Mouse (Mus musculus) myocyte (in vitro differentiated cells): Measurements from ENCODE around the gene G0s2. TPM values are rescaled to one million over a fixed set of nuclear protein-coding genes. Genes with fewer than 3 reads are reported as not detected.
A peak's percentile ranks its signal among the peaks of the same experiment; 100 is the strongest.

Source experiments
- H3K27me3 ChIP-seq: one replicate; pipeline ENCODE4 v1.6.1; 2011; ENCODE audit not compliant: control insufficient read depth, insufficient read depth, insufficient read length
- H3K36me3 ChIP-seq: one replicate; pipeline ENCODE4 v1.6.1; 2011; ENCODE audit not compliant: control insufficient read depth, insufficient read depth
- H3K4me2 ChIP-seq: one replicate; pipeline ENCODE4 v1.6.1; 2011; ENCODE audit warnings: low read depth, control low read depth
- H3K4me3 ChIP-seq: one replicate; pipeline ENCODE4 v1.5.1; 2011; ENCODE audit warnings: mild to moderate bottlenecking, control low read depth, moderate library complexity
- H3K79me2 ChIP-seq: one replicate; pipeline ENCODE4 v1.6.1; 2011; ENCODE audit not compliant: control insufficient read depth, insufficient read depth
- H3ac ChIP-seq: one replicate; pipeline ENCODE4 v1.6.1; 2011; ENCODE audit not compliant: control insufficient read depth, insufficient read length
- CEBPB ChIP-seq: IDR thresholded peaks from 2 replicates; pipeline ENCODE4 v1.6.1; 2011; ENCODE audit warnings: mild to moderate bottlenecking, moderate library complexity; ENCODE audit not compliant: poor library complexity, insufficient read depth, severe bottlenecking
- E2F4 ChIP-seq: IDR thresholded peaks from one replicate; pipeline ENCODE4 v1.6.1; 2011; ENCODE audit warnings: mild to moderate bottlenecking, control low read depth, moderate library complexity; ENCODE audit not compliant: insufficient read depth
- MAX ChIP-seq: IDR thresholded peaks from one replicate; pipeline ENCODE4 v1.6.1; 2011; ENCODE audit warnings: low read depth, mild to moderate bottlenecking, control low read depth
- MYOD1 ChIP-seq, 3 experiments: IDR thresholded peaks; one replicate each; pipeline ENCODE4 v1.6.1; 2011; ENCODE audit warnings: control low read depth in 2 of 3, low read depth in 2 of 3, mild to moderate bottlenecking in 2 of 3, moderate library complexity in 1 of 3; ENCODE audit not compliant: insufficient read length in 2 of 3, control insufficient read depth in 1 of 3
- MYOG ChIP-seq, 3 experiments: IDR thresholded peaks; one replicate each; pipeline ENCODE4 v1.6.1; 2011; ENCODE audit warnings: control low read depth in 2 of 3, low read depth in 2 of 3, mild to moderate bottlenecking in 2 of 3; ENCODE audit not compliant: insufficient read length in 2 of 3, control insufficient read depth in 1 of 3, insufficient read depth in 1 of 3
- POLR2A ChIP-seq: IDR thresholded peaks from one replicate; pipeline ENCODE4 v1.6.1; 2011; ENCODE audit warnings: low read depth, mild to moderate bottlenecking, control low read depth, moderate library complexity; ENCODE audit not compliant: insufficient read length
- POLR2AphosphoS2 ChIP-seq: IDR thresholded peaks from one replicate; pipeline ENCODE4 v1.6.1; 2011; ENCODE audit warnings: low read depth, control low read depth; ENCODE audit not compliant: insufficient read length
- REST ChIP-seq: IDR thresholded peaks from one replicate; pipeline ENCODE4 v1.6.1; 2011; ENCODE audit warnings: mild to moderate bottlenecking, control low read depth, moderate library complexity; ENCODE audit not compliant: insufficient read depth, insufficient read length
- SRF ChIP-seq: IDR thresholded peaks from one replicate; pipeline ENCODE4 v1.6.1; 2011; ENCODE audit warnings: low read depth; ENCODE audit not compliant: control insufficient read depth, insufficient read length
- TCF12 ChIP-seq: IDR thresholded peaks from one replicate; pipeline ENCODE4 v1.6.1; 2011; ENCODE audit warnings: mild to moderate bottlenecking, control low read depth; ENCODE audit not compliant: poor library complexity, insufficient read depth, severe bottlenecking
- TCF3 ChIP-seq: IDR thresholded peaks from one replicate; pipeline ENCODE4 v1.6.1; 2011; ENCODE audit warnings: low read depth, control low read depth; ENCODE audit not compliant: insufficient read length
- USF1 ChIP-seq: IDR thresholded peaks from one replicate; pipeline ENCODE4 v1.6.1; 2011; ENCODE audit warnings: low read depth, mild to moderate bottlenecking, control low read depth, moderate library complexity
- polyA plus RNA-seq: library from polyadenylated mRNA; unstranded; fragments of >200 nt; fragmentation: generic; extraction: Trizol; gene quantifications from one replicate; pipeline ENCODE4 v1.2.1, GENCODE M21; 2012; ENCODE audit warnings: missing spikeins

Gene G0s2
- polyA plus RNA-seq, 1 experiment, result 206 TPM

DNA sequence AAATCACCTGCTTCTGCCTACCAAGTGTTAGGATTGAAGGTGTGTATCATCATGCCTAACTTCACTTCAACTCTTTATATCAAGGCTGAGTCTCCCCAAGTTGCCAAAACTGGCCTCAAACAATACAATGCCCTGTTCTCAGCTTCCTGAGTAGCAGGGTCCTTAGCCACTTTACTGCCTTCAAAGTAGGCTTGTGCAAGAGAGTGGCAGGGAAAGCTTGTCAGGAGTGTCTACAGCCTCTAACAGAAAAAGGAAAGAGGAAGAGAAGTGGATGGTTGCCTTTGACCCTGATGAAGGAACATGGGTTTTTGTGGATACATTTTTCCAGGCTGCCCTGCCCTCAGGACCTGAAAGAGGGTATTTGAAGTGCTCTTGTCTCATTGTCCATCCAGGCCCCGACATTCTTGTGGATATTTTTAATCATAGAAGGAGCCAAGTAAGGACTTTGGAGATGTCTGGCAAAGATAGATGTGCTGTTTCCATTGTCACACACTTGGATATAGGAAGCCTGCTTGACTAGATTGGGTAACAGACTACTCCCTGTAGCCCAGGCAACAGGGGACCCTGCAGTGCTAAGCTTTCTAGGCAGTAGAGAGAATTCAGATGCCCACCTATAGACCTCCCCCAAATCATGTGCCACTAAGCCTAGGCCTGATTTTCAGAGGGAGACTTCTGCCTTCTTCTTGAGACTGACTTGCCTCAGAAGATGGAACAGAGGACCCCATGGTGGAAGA is 36.9 kb upstream of the G0s2 start:
- H3K79me2 ChIP-seq, result no peaks in the 10 kb centered on the region
- H3K36me3 ChIP-seq, result no peaks in the 10 kb centered on the region
- H3K27me3 ChIP-seq, result no peaks in the 10 kb centered on the region
- no peak overlapping the region for H3ac ChIP-seq
- no peak overlapping the region for H3K4me3 ChIP-seq
- TF ChIP-seq POLR2A, result no peak
- no peak for TF ChIP-seq TCF12
- TF ChIP-seq MYOD1 (IDR thresholded peaks at IDR 0.05; ENCODE audit: control insufficient read depth in 1 of 3, insufficient read length in 2 of 3, low read depth in 2 of 3), result no peak
- TF ChIP-seq REST, result no peak
- no peak for TF ChIP-seq MYOG (IDR thresholded peaks at IDR 0.05; ENCODE audit: control insufficient read depth in 1 of 3, insufficient read depth in 1 of 3, insufficient read length in 2 of 3, low read depth in 2 of 3)
- TF ChIP-seq SRF, result no peak
- no peak for TF ChIP-seq POLR2AphosphoS2
- TF ChIP-seq CEBPB, result no peak
- TF ChIP-seq USF1, result no peak
- no peak for TF ChIP-seq E2F4
- no peak for TF ChIP-seq TCF3
- no peak for TF ChIP-seq MAX
- H3K4me2 ChIP-seq, result no peak overlapping the region

DNA sequence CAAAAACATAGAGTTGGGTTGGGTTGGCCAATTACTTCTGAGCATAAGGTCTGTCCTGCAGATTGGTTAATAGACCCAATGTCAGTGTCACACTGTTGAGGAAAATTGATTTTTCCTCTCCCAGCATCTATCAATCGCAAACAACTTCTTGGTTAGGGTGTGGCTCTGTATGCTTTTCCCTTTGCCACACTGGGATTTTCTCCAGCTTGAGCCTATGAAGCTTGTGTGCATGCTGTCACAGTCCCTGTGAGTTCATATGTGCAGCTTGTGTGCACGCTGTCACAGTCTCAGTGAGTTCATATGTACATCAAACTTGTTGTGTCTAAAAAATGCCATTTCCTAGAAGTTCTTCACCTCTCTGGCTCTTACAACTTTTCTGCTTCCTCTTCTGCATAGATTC is 33.8 kb upstream of the G0s2 start:
- H3K36me3 ChIP-seq, result no peaks in the 10 kb centered on the region
- H3K4me2 ChIP-seq, result no peak overlapping the region
- no peak overlapping the region for H3ac ChIP-seq
- no peaks in the 10 kb centered on the region for H3K79me2 ChIP-seq
- TF ChIP-seq TCF12, result no peak
- no peak for TF ChIP-seq USF1
- no peak for TF ChIP-seq REST
- no peak for TF ChIP-seq CEBPB
- no peak for TF ChIP-seq MYOD1 (IDR thresholded peaks at IDR 0.05; ENCODE audit: control insufficient read depth in 1 of 3, insufficient read length in 2 of 3, low read depth in 2 of 3)
- no peak for TF ChIP-seq SRF
- no peak for TF ChIP-seq MAX
- TF ChIP-seq POLR2AphosphoS2, result no peak
- no peak for TF ChIP-seq MYOG (IDR thresholded peaks at IDR 0.05; ENCODE audit: control insufficient read depth in 1 of 3, insufficient read depth in 1 of 3, insufficient read length in 2 of 3, low read depth in 2 of 3)
- TF ChIP-seq E2F4, result no peak
- no peak for TF ChIP-seq TCF3
- TF ChIP-seq POLR2A, result no peak
- H3K27me3 ChIP-seq, result no peaks in the 10 kb centered on the region
- no peak overlapping the region for H3K4me3 ChIP-seq

DNA sequence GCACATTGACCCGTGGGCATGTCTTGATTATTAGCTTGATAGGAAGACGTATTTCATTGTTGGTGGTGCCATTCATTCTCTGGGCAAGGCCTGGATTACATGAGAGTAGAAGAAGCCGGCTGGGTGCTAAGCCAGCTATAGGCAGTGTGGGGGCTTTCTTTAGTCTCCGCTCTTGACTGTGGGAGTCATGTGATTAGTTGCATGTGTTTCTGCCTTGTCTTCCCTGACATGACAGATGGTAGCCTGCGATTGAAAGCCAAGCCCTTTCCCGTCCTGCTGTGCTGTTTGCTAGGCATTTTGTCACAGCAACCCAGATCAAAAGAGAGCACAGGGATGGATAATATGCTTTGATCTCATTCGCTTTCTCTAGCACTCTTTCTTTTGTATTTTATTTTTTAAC is 32.4 kb upstream of the G0s2 start:
- H3K27me3 ChIP-seq, result no peaks in the 10 kb centered on the region
- TF ChIP-seq REST, result no peak
- no peak for TF ChIP-seq TCF3
- no peak for TF ChIP-seq CEBPB
- no peak for TF ChIP-seq SRF
- no peak for TF ChIP-seq POLR2AphosphoS2
- H3K4me3 ChIP-seq, result no peak overlapping the region
- no peak overlapping the region for H3K4me2 ChIP-seq
- no peaks in the 10 kb centered on the region for H3K36me3 ChIP-seq
- no peak overlapping the region for H3ac ChIP-seq
- H3K79me2 ChIP-seq, result no peaks in the 10 kb centered on the region

DNA sequence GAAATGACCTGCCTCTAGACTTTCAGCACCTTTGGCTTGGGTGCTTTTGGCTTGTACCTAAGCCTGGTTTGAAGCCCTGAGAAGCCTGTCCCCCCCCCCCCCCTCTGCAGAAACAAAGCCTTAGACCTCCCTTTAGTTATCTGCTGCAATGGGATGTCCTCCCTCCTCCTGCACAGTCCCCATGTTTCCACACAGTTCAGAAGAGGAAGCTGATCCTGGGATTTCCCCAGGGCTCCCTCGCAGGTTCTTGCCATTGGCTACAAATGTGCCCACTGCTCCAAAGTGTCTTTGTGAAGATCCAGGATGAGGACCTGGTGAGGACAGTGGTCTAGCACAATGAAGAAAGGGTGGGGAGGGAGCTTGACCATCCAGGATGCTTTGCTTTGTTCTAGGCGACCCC is 30.1 kb upstream of the G0s2 start:
- H3K4me2 ChIP-seq, result no peak overlapping the region
- no peak for TF ChIP-seq POLR2AphosphoS2
- no peak for TF ChIP-seq MYOG (IDR thresholded peaks at IDR 0.05; ENCODE audit: control insufficient read depth in 1 of 3, insufficient read depth in 1 of 3, insufficient read length in 2 of 3, low read depth in 2 of 3)
- TF ChIP-seq CEBPB, result no peak
- no peak for TF ChIP-seq REST
- no peak for TF ChIP-seq MYOD1 (IDR thresholded peaks at IDR 0.05; ENCODE audit: control insufficient read depth in 1 of 3, insufficient read length in 2 of 3, low read depth in 2 of 3)
- TF ChIP-seq E2F4, result no peak
- TF ChIP-seq USF1, result no peak
- TF ChIP-seq POLR2A, result no peak
- no peaks in the 10 kb centered on the region for H3K36me3 ChIP-seq
- no peaks in the 10 kb centered on the region for H3K27me3 ChIP-seq
- no peak overlapping the region for H3ac ChIP-seq
- no peaks in the 10 kb centered on the region for H3K79me2 ChIP-seq
- no peak overlapping the region for H3K4me3 ChIP-seq

DNA sequence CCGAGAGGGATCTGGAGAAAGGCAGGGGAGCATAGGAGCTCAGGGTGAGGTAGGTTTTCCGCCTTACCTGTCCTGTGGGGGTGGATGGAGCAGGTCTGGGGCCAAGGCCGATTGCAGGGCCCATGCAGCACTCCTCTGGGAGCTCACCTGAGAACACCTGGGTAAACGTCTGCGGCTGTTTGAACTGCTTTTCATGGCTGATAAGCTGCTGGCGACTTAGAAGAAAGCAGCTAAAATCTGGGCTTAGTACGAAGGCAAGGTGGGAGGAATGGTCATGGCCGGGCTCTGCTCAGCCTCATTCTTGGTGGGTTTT is 29.0 kb upstream of the G0s2 start:
- TF ChIP-seq MYOD1 (IDR thresholded peaks at IDR 0.05; ENCODE audit: control insufficient read depth in 1 of 3, insufficient read length in 2 of 3, low read depth in 2 of 3) (no peak), E2F4 (no peak), MAX (no peak), REST (no peak), CEBPB (no peak), TCF12 (no peak), USF1 (no peak), MYOG (IDR thresholded peaks at IDR 0.05; ENCODE audit: control insufficient read depth in 1 of 3, insufficient read depth in 1 of 3, insufficient read length in 2 of 3, low read depth in 2 of 3) (no peak), TCF3 (no peak), SRF (no peak), POLR2AphosphoS2 (no peak)
- peak overlapping the region; percentile 56 for H3K4me2 ChIP-seq

More for the DNA sequence above, 29.0 kb upstream of the G0s2 start:
- no peaks in the 10 kb centered on the region for H3K36me3 ChIP-seq
- H3K79me2 ChIP-seq, result no peaks in the 10 kb centered on the region
- H3K27me3 ChIP-seq, result no peaks in the 10 kb centered on the region
- no peak overlapping the region for H3ac ChIP-seq
- H3K4me3 ChIP-seq, result no peak overlapping the region
